Mouse (Mus musculus) kidney, postnatal 0 days (tissue): ENCODE measurements around the gene S1pr4. TPM values are rescaled to one million over a fixed set of nuclear protein-coding genes. Genes with fewer than 3 reads are reported as not detected.

Experiments
- ATAC-seq: fragments of 200-750 bp; cut with Nextera tagmentation; replicated peaks from 2 replicates; pipeline ENCODE4 v1.8.0; 2017; ENCODE audit warnings: low read depth, moderate number of reproducible peaks, moderate TSS enrichment, moderate library complexity; ENCODE audit not compliant: low FRiP score
- DNase-seq: peaks from one replicate; pipeline ENCODE4 v3.0.0-alpha.2; 2016; ENCODE audit warnings: low spot score
- H3K27ac ChIP-seq: fragments of 300-500 bp; sonication (generic); 2 replicates; pipeline ENCODE4 v1.5.1; 2014; ENCODE audit warnings: mild to moderate bottlenecking
- H3K27me3 ChIP-seq: fragments of 300-500 bp; sonication (generic); 2 replicates; pipeline ENCODE4 v1.6.1; 2014; ENCODE audit warnings: low read length, mixed read lengths; ENCODE audit not compliant: insufficient read depth
- H3K36me3 ChIP-seq: fragments of 300-500 bp; sonication (generic); 2 replicates; pipeline ENCODE4 v1.6.1; 2014; ENCODE audit warnings: low read length, mixed read lengths; ENCODE audit not compliant: insufficient read depth
- H3K4me1 ChIP-seq: fragments of 300-500 bp; sonication (generic); replicated peaks from 2 replicates; pipeline ENCODE4 v1.6.1; 2014; ENCODE audit warnings: antibody characterized with exemption, low read length, mixed read lengths; ENCODE audit not compliant: insufficient read depth
- H3K4me2 ChIP-seq: fragments of 300-500 bp; sonication (generic); 2 replicates; pipeline ENCODE4 v1.6.1; 2014; ENCODE audit warnings: mild to moderate bottlenecking, low read length, moderate library complexity, mixed read lengths
- H3K4me3 ChIP-seq: fragments of 300-500 bp; sonication (generic); replicated peaks from 2 replicates; pipeline ENCODE4 v1.5.1; 2014; ENCODE audit warnings: low read depth, low read length
- H3K9ac ChIP-seq: fragments of 300-500 bp; sonication (generic); 2 replicates; pipeline ENCODE4 v1.6.1; 2014; ENCODE audit warnings: low read depth, low read length
- H3K9me3 ChIP-seq: fragments of 300-500 bp; sonication (generic); replicated peaks from 2 replicates; pipeline ENCODE4 v1.6.1; 2016; ENCODE audit warnings: low read length, inconsistent platforms, mixed read lengths
- CTCF ChIP-seq: IDR thresholded peaks from 2 replicates; pipeline ENCODE4 v1.5.1; 2016; ENCODE audit warnings: antibody characterized with exemption, low read depth, mild to moderate bottlenecking, moderate library complexity
- whole genome bisulfite sequencing: fragments of 180-500 bp; shearing (Covaris S2); extraction: QIAGEN DNeasy Blood & Tissue Kit; methylation state at CpG from one replicate; pipeline ENCODE4 v1.1.7; 2014; 5-methylcytosine and 5-hydroxymethylcytosine counted together
- polyA plus RNA-seq: library from polyadenylated mRNA; unstranded; fragments of >200 nt; fragmentation: Nextera tagmentation; extraction: Ambion mirVana; gene quantifications from 2 replicates; pipeline ENCODE4 v1.2.1, GENCODE M21; 2015

The S1pr4 gene
- polyA plus RNA-seq, 1 experiment from 2014 or later: 1.7 TPM

DNA sequence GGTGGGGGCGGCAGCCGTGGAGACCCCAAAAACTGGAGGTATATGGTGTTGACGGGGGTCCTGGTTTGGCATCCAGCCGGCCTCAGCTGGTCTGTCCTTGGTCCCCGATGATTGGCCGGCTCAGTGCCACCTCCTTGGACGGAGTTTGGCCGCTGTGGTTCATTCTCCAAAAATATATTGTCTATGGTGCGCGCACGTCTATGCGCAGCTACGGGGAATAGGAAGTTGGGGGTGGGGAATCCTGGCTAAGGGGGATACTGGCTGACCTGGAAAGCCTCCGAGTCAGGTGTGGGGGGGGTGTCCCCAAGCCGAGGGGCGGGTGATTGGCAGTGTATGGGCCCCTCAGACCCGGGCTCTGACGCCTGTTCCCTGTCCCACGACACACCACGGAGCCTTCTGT is 39.5 kb downstream of the S1pr4 start:
- Histone ChIP-seq H3K27me3 (peaks cover 52% of the 10 kb centered on the region), H3K9me3 (no peaks in the 10 kb centered on the region), H3K4me1 (peaks cover 9% of the 10 kb centered on the region), H3K27ac (no peak overlapping the region), H3K9ac (no peak overlapping the region), H3K4me2 (no peak overlapping the region), H3K36me3 (no peaks in the 10 kb centered on the region), H3K4me3 (no peak overlapping the region)
- ATAC-seq (no peak), DNase-seq (no peak)
- WGBS: 28% methylated on average over 20 of the region's 20 CpGs
- TF ChIP-seq CTCF: no peak

DNA sequence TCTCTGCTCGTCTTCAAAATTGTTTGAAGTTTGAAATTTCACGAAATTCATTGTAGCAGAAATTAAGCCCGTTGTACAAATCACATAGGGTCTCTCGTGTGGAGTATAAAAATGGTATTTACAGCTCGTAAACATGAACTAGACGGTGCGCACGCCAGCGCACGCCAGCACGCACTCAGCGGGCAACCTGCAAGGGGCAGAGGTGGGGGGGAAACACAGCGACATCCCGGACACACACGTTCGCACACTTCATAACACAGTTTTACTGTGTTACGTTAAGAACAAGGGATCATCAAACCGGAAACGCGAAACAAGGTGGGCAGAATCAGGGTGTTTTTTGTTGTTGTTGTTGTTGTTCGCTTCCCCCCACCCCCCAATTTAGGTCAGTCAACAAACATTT is 40.5 kb downstream of the S1pr4 start:
- no peak for DNase-seq
- H3K36me3 ChIP-seq: no peaks in the 10 kb centered on the region
- no peaks in the 10 kb centered on the region for H3K9me3 ChIP-seq
- H3K27ac ChIP-seq: no peak overlapping the region
- H3K4me1 ChIP-seq: peaks cover 5% of the 10 kb centered on the region
- WGBS: 76% methylated on average over 21 of the region's 21 CpGs
- H3K27me3 ChIP-seq: peaks cover 51% of the 10 kb centered on the region
- H3K4me3 ChIP-seq: no peak overlapping the region
- ATAC-seq: no peak
- H3K4me2 ChIP-seq: no peak overlapping the region
- TF ChIP-seq CTCF: no peak
- H3K9ac ChIP-seq: no peak overlapping the region

DNA sequence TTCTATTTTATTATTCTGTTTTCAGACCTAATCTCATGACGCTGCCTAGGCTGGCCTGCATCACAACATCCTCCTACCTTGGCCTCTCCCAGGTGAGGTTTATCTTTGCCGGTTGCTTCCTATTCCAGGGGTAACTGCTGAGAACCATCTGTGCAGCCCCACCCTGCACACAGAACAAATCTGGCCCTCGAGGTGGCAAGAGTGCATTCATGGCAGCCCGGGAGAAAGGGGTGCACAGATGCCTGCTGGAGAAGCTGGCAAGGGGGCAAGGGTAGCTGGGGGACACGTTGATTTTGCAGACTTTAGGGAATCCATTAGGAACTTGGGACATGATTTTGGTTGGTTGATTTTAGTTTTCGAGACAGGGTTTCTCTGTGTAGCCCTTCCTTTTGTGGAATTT is 41.7 kb downstream of the S1pr4 start:
- ATAC-seq (no peak), DNase-seq (no peak)
- Histone ChIP-seq H3K27ac (no peak overlapping the region), H3K4me1 (peaks cover 5% of the 10 kb centered on the region; the same call in 1 of the 2 replicates), H3K9ac (no peak overlapping the region), H3K27me3 (peaks cover 56% of the 10 kb centered on the region), H3K9me3 (no peaks in the 10 kb centered on the region), H3K36me3 (no peaks in the 10 kb centered on the region), H3K4me2 (no peak overlapping the region), H3K4me3 (no peak overlapping the region)
- TF ChIP-seq CTCF: no peak
- 83% methylated on average over 6 of the region's 6 CpGs for WGBS

DNA sequence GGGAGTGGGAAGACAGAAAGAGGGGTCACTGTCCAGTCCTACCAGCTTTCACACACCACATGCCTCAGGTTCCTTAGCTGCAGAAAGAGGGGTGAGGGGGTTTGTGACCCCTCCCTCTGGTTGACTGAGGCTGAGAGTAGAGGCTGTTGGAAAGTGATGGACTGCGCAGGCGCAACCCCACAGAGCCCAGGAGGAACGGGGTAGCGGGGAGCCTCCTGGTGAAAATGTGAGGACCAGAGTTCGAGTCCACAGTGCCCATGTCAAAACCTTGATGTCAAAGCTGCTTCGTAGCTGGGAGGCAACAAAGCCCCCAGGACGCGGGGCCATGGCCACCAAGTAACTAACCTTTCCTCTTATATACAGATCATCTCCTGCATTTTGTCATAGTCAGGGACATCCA is 42.3 kb downstream of the S1pr4 start:
- Histone ChIP-seq H3K27me3 (peaks cover 56% of the 10 kb centered on the region), H3K9me3 (no peaks in the 10 kb centered on the region), H3K4me1 (peaks cover 5% of the 10 kb centered on the region; the same call in 1 of the 2 replicates), H3K36me3 (no peaks in the 10 kb centered on the region), H3K4me2 (no peak overlapping the region), H3K27ac (no peak overlapping the region), H3K9ac (no peak overlapping the region), H3K4me3 (no peak overlapping the region)
- WGBS: 80% methylated on average over 8 of the region's 8 CpGs
- ATAC-seq (no peak), DNase-seq (no peak)
- TF ChIP-seq CTCF: no peak

DNA sequence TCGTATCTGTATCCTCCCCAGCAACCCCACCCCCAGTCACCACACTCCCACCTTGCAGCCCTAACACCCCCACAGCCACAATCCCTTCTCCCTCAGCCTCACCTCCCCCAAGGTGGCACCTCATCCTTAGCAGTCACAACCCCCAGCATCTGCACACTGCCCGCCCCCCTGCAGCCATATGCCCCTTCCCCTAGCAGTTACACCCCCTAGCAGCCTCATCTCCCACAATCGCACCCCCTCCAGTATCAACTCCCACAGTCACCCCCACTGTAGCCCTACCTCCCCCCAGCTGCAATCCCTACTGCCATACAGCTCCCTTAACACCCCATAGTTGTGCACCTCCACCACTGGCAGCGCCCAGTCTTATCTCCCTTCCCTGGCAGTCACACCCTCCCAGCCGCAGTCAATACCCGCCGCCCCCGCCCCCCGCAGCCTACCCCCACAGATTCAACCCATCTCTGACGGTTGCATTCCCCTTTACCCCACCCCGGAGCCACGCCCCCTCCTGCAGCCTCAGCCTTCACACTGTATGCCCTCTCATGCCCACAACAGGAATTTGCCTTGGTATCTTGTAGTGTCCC is 42.9 kb downstream of the S1pr4 start:
- H3K4me2 ChIP-seq: no peak overlapping the region
- DNase-seq: no peak
- no peak for ATAC-seq
- no peak overlapping the region for H3K27ac ChIP-seq
- H3K4me1 ChIP-seq: peaks cover 7% of the 10 kb centered on the region; the same call in 1 of the 2 replicates
- no peaks in the 10 kb centered on the region for H3K9me3 ChIP-seq
- H3K4me3 ChIP-seq: no peak overlapping the region
- whole genome bisulfite sequencing: 44% methylated on average over 12 of the region's 12 CpGs
- peaks cover 56% of the 10 kb centered on the region for H3K27me3 ChIP-seq
- H3K9ac ChIP-seq: no peak overlapping the region
- H3K36me3 ChIP-seq: no peaks in the 10 kb centered on the region
- TF ChIP-seq CTCF: no peak

DNA sequence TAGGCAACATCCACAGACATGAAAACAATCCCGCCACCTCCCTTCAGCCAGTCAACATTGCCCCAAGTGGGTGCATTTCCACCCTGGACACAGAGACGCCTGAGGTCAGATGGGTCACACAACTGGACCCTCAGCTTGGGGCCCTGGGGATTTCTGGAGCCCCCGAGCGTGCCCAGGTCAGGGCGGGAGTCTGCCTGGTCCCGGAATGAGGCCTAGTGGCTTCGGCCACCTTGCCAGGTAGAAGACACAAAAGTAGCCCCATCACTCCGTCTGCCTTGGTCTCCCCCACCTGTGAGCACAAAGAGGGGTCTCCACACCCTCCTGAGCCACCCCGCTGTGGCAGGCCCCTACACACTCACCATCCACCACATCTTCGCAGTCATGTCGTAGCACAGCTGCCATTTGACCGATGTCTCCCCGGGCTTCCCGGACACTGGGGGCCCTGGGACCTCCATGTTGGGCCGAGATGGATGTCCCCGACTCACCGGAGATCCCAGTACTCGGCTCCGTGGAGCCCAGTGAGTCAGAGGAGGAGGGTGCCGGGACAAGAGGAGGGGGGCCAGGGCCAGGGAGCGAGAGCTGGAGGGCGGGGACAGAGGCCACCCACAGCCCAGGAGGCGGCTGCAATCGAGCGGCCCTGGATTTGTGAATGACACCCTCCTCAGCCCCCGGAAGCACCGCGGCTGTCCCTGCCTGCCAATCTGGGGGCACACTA is 44.6 kb downstream of the S1pr4 start, which contains the start of gene Nfic:
TSS of gene Nfic (minus strand) at position 455 of the 715 bp plus-strand sequence.
- TF ChIP-seq CTCF: no peak
- Histone ChIP-seq H3K9ac (no peak within 1 kb of the TSS), H3K9me3 (no peaks in the 10 kb centered on the region), H3K36me3 (no peaks in the 10 kb centered on the region), H3K4me3 (no peak within 1 kb of the TSS), H3K4me2 (no peak within 1 kb of the TSS), H3K4me1 (0 out of 2 replicates have a peak, but pooled peaks cover 4% of the 10 kb centered on the region), H3K27me3 (peaks cover 62% of the 10 kb centered on the region), H3K27ac (no peak within 1 kb of the TSS)
- 54% methylated on average over 28 of the region's 28 CpGs for WGBS
- ATAC-seq (peak; percentile 29; the same call in 1 of the 2 replicates), DNase-seq (no peak)
